Mouse (Mus musculus): ENCODE data around the gene Mef2d.

Mef2d gene

DNA sequence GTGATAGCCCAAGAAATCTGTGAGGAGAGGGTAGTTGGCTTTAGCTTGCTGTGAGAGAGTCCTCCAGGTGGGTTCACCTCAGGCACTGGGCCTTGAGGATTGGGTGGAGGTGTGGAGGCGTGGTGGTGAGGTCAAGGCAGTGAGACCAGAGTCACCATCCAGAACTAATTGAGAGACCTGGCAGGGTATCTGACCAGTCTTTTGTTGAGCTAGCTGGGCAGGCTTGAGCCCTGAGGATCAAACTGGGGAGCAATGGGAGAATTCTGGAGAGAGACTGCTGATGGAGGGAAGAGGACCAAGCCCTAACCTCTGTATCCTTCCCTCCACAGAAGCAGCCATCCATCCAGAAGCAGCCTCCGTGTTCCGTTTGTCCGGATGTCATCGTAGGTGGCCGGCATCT lies 67.1 kb downstream of the Mef2d start:
- DNase-seq (ENCODE audit: low spot score) = no peak

DNA sequence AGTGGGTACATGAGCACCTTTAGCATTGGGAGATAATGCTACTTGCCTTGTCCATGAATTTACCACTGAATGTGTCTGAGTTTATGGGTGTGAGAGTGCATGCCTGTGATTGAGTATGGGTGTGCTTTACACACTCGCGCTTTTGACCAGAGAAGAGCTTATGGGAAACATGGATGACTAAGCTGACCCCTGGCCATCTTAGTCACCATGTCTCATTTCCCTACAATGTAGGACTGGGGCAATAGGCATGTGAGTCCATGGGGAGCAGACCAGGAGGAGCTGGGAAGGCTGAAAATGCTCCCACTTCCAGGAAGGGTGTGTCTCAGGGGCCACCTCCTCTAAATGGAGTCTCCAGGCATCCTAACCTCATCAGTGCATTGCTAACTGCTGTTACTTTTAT lies 67.9 kb downstream of the Mef2d start:
- DNase-seq (ENCODE audit: low spot score) = no peak

DNA sequence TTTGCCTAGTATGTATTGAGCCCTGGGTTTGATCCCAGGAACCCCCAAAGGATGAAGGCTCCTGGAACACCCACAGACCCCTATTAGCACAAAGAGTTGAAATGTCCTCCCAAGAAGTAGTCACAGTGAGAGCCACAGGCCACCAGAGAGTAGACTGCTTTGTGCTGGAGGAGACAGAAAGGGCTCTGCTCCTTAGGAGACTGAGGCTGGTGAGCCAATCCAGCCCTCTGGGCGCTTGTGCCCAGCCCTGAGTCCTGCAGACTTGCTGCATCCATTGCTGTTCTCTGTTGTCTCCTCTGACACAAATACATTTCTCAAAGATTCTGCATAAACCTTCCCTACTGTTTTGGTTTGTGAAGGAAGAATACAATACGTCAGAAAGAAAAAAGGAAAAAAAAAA lies 68.7 kb downstream of the Mef2d start:
- DNase-seq (ENCODE audit: low spot score) = no peak

DNA sequence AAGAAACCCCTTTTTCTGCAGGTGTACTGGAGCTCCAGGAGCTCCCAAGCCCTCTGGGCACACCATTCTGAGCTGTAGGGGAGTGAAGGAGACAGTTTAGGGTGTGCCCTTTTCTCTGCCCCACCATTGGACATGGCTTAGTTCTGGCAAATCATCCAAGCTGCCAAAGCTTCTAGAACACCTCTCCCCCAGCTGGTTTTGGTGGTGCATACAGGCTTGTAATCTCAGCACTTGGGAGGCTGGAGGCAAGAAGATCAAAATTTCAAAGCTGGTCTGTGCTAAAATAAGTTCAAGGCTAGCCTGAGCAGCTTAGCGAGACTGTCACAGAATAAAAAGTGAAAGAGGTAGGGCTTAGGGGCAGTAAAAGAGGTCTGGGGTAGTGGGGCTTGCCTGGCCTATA lies 70.2 kb downstream of the Mef2d start:
- DNase-seq (ENCODE audit: low spot score) = no peak

DNA sequence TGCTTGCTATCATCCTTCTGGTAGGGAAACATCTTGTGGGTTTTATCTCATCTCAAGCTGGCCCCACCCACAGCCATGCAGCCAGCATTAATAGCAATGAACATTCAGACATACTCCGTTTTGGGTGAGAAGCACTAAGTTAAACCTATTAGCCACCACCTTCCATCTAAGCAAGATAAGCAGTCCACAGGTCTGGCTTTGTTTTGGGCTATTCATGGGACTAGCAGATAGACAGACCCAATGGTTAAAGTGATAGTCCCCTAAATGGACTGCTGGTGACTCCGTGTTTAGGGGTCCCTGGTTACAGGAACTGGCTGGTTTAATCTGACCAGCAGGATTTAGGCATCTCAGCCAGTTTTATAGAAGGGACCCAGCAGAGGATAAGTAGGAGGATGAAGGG lies 70.8 kb downstream of the Mef2d start:
- DNase-seq (ENCODE audit: low spot score) = no peak

DNA sequence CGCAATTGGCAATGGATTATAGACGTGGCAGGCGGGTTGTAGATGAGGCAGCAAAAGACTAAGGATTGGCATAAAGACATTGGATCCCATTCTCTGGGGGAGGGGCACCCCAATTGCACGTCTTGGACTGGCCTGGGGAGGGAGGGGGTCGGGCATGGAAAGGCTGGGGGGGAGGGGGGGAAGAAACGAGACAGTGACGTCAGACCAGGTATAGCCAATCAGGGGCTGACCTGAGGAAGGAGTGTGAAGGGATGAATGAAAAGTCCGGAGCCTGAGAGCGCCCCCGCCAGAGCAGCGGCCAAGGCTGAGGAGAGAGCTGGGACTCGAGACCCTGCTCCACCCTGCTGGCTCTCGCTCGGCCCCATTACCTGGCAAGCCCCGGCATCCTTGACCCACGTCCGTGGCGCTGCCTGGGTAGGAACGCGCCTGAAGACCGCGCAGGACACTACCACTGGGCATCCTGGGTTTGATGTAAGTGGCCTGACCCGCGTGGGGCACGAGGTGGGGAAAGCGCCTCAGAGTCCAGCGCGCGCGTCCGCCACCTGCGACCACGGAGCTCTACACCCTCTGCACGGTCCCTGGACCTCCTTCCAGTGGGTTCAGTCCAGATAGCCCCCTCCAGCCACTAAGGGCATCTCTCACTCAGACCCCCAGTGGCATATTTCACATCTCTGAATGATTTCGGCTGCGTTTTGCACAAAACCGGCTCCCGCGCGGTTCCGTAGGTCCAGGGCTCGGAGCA lies 72.2 kb downstream of the Mef2d start:
- no peak for DNase-seq (ENCODE audit: low spot score)

DNA sequence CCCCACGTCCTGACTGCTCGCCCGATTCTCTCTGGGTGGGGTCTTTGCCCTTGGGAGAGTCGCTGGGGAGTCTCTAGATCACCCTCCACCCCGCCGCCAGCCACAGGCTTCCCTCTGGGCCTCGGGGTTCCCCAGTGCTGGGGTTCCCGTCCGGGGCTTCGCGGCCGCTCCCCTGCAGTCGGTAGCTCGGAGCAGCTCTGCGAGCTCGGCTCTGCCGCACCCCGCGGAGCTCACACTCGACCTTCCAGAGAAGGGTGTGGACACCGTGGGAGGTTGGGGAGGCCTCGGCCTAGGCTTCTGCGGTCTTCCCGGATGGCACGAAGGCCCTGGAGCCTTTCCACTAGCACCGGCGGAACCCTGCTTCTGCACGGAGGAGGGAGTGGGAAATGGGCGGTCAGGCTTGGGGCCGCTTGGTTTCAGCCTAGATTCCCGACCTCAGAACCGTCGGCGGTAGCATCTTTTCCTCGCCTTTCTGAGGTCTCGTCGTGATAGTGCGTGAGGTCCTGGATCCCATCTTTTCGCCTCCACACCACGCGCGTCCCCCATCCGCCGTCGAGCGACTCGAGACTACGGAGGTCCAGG lies 72.9 kb downstream of the Mef2d start:
- DNase-seq (ENCODE audit: low spot score) = no peak

DNA sequence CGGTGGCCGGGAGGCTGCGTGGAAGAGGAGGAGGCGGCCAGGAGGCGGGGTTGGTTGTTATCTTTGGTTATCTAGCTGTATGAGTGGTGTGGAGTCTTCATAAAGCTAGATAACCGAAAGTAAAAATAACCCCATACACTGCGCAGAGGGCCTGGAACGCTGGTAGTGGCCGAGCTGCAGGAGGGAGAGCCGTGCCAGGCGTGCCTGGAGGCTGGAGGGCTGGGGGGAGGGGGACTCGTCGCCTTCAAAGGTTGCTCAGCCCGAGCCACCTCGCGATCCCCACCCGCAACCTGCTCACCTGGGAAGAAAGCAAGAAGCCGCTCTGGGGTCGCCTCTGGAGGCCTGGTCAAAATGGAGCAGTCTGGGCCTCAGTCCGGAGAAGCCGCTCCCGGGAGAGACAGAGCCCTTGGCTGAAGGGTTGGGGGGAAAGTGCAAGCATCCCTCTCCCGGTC lies 73.4 kb downstream of the Mef2d start:
- DNase-seq (ENCODE audit: low spot score) = no peak

DNA sequence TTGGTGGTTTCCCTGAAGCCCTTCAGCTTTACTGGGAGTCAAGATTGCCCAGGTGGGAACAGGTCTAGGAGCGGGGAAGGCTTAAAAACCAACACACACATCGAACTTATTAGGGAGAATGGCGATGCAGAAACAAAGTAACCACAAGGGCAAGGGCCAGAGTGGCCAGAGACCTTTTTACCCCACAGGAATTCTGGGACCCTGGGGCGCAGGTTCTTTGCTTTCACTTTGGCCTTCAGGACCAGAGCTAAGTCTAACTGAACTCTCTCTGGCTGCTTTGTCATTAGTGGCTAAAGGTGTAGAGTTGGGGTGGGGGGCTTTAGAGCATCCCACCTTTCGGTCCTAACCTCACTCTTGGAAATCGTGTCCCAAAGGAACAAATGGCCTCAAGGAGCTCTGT lies 73.9 kb downstream of the Mef2d start:
- DNase-seq (ENCODE audit: low spot score) = no peak

DNA sequence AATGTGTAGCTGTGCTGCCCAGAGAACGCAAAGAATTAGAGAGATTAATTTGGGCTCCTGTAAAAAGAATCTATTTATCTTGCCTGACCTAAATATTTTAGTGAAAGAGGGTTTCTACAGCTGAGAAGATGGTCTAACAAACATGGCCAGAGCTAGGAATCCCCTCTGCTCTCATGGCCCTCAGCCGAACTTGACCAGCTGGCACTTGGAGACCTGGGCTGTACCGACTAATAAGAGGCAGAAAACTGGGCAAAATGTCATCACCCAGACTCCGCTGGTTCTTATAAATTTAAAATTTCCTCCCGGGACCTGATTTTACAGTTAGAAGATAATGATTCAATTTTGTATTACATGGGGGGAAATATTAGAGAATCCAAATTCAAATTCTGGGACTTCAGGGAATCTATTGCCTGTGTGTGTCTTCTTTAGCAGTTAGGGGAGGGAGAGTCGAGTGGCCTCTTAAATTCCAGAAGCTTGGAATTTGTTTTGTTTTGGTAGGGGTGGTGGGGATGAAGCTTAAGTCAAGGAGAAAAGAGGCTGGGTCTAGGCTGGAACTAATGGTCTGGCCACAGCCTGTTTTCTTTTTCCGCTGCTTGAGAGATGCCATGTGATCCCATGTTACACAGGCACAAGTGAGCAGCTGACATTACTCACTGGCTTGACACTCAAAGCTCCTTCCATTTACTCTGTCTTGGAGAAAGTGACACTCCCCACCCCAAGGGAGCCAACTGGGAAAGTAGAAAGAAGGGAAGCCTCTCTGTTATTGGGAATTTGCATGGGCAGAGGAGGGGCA lies 74.6 kb downstream of the Mef2d start:
- no peak for DNase-seq (ENCODE audit: low spot score)

DNA sequence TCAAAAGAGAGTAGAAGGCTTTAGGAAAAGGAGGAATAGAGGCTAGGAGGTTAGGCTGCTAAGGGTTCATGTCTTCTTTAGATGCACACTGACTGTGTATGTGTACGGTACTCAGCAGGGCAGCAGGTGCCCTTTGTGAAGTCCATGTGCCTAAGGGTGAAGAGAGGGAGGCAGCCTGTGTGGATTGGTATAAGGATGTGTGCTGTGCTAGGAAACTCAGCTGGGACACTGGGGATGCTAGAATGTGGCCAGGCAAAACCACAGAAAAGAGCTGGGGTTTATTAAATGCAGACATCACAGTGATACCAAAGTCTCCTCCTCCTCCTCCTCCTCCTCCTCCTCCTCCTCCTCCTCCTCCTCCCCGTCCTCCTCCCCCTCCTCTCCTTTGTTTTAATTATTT lies 75.5 kb downstream of the Mef2d start:
- DNase-seq (ENCODE audit: low spot score) = no peak

DNA sequence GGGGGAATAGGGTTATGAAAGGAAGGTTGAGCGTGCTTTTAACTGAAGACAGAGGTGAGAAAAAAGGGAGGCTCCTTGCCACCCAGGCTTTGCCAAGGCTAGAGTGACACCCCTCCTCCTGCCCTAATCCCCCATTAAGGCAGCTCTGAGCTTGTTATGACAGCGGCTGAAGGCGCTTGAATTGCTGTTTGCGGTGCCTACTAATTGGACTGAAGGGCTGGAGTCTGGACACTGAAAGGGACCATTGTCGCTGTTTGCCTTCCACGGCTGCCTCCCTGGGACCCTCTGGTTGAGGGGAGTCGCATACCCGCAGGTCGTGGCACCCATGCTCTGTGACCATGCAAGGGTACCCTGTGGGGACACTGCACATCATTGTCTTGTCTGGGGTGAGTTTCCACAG lies 77.8 kb downstream of the Mef2d start:
- no peak for DNase-seq (ENCODE audit: low spot score)

DNA sequence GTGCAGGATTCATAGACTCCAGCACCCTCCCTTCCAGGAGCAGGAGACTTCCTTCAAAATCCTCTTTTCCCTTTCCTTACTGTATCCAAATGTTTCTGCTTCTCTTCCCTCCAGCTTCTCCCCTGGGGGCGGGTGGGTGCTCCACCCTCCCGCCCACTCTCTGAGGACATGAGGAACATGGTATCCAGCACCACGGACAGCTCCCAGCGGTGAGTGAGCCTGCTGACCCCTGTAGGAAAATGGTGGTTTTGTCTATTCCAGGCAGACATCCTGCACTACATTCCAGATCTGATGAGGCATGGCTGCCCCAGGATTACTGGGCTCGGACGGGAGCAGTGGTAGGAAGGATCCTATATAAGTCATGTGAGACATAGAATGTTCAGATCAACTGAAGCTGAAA lies 78.7 kb downstream of the Mef2d start:
- DNase-seq (ENCODE audit: low spot score) = peak; percentile 78

Measured in ovary, postnatal 14 days (tissue).